Mouse (Mus musculus) brain, embryonic 18.5 days (tissue): ENCODE results near the gene Prpf8.
"Not testable (repeated sequence)": the region's sequence is repeated elsewhere in the genome, so short reads cannot be mapped to it uniquely, and the experiment has no call there.

ENCODE experiments used
- DNase-seq: peaks from one replicate; pipeline ENCODE4 v3.0.0-alpha.2; 2012; ENCODE audit warnings: low read depth, low spot score

Gene Prpf8

DNA sequence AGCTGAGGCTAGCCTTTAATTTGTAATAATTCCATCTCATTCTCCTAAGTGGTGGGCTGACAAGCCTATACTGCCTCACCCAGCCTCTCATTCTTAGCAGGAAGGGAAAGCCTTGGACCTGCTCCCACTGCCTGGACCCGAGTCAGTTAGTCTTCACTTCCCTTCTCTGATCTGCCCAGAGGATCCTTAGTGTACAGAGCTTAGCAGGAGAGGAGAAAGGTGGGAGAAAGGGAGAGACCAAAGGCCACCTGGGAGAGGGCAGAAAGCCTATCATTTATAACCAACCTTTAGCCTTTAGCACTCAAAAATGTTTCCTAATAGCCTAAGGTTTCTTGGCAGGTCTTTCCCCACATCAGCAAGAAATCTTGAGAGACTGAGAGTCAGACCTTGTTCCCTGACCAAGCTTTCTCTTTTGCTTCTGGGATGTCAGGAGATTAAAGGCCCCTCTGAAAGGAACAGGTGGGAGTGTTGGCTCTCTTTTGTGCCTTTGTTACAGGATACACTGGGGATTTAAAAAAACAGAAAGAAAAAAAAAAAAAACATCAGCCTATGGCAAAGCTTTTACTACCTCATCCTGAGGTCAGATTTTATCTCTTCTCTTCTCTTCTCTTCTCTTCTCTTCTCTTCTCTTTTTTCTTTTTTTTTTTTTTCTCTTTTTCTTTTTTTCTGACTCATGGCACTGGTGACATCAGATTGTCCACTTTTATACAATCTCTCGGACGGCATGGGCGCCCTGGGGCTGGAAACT lies 47.8 kb downstream of the Prpf8 start:
- DNase-seq = no peak

- no peak for DNase-seq
These were observed 48.6 kb downstream of the Prpf8 start for GRCm38 (mm10) chr11:75535106-75535795.

DNA sequence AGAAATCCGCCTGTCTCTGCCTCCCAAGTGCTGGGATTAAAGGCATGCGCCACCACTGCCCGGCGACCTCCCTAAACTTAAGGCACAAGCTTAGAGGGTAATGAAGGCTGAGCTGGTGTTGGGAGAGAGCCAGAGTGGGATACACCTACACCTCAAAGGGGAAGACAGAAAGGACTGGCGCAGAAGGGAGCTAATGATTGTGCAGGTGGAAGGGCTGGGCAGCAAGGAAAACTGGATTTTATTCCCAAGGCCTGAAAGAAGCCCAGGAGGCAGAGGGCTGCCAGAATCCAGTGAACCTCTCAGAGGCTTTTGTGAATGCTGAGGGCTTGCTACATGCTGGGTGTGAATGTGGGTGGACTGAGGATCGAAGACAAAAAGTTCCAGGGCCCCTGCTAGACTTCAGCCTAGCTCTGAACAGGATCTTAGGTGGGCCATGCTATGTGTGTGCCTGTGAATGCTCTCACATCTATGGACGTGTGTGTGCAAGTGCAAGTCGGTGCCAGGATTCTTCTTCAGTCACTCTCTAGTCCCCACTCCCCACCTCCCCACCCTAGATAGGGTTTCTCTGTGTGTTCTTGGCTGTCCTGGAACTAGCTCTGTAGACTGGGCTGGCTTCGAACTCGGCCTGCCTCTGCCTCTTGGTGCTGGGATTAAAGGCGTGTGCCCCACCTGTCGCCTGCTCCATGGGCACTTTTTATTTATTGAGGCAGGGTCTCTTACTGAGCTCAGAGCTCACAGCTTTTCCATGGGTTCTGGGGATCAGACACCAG lies 49.8 kb downstream of the Prpf8 start:
- DNase-seq = no peak

GRCm38 (mm10) chr11:75537025-75537414 lies 50.4 kb downstream of the Prpf8 start:
- DNase-seq = no peak

DNA sequence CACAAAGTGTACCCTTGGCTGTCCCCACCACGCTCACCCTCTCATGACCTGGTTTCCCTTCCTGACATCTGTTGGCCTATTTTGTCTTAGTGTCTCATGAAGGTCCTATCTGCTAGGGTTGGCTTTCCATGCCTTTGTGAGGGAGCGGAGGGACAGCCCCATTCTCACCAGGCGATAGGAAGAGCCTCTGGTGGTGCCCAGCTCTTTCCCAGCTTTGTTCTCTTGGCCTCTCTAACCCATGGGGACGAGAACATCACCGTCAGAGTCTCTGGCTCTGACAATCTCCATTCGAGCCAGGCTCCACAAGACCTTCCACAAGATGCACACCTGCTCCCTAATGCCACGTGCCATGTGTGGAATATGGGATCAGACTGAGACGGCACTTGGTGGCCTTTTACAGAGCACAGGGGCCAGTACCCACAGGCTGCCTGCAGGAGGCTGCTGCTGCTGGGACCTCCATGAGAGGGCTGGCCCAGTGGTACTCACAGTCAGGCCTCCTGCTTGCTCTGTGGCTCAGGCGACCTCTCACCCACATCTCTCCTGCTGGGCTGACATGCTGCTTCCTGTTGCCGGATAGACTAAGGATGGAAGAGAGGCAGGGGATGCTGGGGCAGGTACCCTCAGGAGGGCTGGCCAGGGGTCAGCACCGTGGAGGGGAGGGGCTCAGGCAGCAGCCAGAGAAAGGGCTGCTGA lies 51.0 kb downstream of the Prpf8 start:
- DNase-seq = no peak

GRCm38 (mm10) chr11:75538184-75538969 lies 51.8 kb downstream of the Prpf8 start:
- DNase-seq = no peak

DNA sequence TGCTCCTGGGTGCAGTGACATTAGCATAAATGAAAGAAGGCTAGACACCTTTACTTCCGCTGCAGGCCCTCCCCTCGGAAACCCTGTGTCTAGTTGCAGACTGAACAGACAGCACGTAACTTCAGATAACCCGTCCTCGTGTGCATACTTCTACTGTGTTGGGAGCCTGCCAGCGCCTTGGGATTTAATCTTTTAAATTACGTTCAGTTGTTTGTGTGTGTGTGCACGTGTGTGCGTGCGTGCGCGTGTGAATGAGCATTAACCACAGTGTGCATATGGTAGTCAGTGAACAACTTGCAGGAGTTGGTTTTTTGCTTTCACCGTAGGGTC lies 52.3 kb downstream of the Prpf8 start:
- DNase-seq = no peak

- DNase-seq = no peak
These were observed 53.6 kb downstream of the Prpf8 start for GRCm38 (mm10) chr11:75540209-75540608.

DNA sequence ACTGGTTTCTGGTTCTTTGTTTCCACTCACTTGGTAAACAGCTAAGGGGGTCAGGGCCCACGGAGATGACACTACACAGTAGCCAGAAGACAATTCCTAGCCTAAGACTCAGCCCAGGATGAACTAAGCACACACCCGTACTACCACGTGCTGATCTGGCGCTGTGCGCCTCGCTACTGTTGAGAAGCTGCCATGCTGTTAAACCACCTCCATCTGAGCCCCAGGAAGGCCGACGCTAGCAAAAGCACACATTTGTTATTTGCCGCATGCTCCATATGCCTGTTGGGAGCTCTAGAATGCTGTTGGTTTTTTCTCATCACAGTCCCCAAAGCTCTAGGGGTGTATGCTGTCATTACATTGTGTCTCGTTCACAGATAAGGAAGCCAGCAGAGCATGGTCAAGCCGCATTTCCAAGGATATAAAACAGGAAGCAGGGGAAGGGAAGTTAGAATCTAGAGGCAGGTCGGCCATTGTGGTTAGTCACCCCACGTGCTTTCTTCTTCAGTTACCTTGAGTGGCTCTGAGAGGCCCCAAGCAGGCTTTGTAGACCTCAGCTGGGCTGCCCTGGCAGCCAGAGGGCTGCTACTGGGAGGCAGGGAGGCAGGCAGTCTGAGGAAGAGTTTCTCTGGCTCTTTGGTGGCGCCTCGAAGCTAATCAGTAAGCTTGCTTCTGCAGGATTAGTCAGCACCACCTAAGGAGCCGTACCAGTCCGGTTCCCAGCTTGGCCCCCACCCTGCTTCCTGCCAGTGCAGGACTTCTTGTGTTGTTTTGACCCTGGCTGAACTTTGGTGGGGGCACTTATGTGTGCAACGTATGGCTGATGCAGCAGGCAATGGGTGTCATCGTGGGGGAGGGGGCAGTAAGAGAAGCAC lies 54.3 kb downstream of the Prpf8 start:
- DNase-seq = no peak

DNA sequence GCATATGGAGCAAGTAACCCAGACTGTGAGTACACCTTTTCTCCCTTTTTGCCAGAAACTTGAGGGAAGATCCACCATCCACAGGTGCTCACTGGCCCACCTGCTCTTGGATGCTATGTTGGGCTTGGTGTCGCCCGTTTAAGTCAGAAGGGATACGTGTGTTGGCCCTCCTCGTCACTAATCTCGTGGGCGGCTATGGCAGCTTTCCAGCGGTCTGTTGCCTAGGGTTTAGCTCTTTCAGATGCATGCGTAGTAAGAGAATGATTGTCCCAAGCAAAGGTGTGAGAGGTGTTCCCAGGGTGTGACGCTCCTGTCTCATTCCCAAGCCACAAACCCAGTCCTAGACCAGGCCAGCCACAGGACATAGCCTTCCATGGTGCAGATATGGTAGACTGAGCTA lies 58.1 kb downstream of the Prpf8 start:
- no peak for DNase-seq

DNA sequence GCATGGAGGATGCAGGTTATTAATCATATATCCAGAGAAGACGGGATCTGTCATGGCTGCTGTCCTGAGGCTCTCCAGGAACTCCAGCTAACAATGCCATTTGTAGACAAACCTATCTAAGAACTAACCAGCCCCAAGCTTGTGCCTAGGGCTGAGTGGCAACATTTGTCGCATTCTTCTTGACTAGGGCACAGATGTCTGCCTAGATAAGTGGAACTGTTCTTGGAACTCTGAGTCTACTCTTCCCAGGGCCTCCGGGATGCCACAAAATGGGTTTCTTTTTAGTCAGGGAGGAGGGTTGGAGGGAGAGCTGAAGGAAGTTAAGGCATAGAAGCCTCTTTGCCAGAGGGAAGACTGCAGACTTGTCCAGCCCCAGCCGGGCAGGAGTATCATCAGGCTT lies 59.4 kb downstream of the Prpf8 start:
- DNase-seq = no peak

DNA sequence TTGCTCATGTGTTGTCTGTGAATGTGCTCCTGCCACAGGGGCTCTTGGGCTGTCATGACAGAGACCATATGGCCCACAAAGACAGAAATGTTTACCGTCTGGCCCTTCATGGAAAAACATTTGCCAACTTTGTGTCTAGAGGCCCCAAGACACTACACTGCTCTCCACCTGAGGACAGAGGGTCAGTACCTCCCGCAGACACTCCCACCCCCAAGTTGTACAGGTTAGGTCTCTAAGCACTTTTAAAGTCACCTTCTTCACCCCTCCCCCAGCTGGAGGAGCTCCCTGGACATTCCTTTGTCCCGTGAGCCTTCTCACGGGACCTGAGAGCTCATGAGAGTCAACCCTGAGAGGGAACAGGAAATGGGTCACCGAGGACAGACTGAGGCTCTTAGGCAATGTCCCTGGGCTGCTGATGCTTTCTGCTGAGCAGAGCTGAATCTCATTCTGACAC lies 63.1 kb downstream of the Prpf8 start:
- no peak for DNase-seq

DNA sequence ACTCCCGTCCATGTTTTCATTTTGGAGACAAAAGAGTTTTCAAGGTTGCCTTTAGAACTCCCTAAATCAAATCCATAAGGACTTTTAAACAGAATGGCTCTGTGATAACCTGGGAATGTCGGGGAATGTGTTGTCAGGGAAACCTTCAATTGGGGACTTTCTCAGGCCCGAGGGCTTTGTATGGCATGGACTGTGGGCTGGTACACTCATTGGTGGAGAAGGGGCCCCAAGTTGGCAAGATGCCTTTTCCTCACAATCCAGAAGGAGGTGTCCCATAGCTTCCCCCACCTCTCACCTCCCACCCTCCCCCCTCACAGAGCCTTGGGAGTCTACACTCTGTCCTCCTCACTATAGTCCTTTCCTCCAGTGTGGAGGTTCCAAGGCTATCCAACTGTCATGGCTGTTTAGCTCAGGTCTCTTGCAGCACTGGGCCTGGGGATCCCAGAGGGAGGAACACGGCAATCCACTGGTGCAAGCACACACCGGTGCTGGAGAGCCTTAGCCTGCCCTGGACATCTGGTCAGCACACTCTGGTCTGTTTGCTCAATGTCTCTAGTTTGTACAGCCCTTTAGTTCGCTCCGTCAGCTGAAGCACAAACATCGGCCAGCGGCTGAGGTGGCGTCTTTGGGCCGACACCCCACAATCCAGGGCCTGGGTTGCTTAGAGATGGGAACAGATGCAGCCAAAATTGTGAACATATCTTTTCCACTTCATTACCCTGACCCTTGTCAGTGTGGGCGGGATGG lies 63.8 kb downstream of the Prpf8 start:
- DNase-seq = no peak

- DNase-seq = no peak
These were observed 64.7 kb downstream of the Prpf8 start for GRCm38 (mm10) chr11:75551321-75551720.

- no peak for DNase-seq
These were observed 65.4 kb downstream of the Prpf8 start for GRCm38 (mm10) chr11:75551961-75552441.

- no peak for DNase-seq
These were observed 66.4 kb downstream of the Prpf8 start for GRCm38 (mm10) chr11:75552906-75553482.

DNA sequence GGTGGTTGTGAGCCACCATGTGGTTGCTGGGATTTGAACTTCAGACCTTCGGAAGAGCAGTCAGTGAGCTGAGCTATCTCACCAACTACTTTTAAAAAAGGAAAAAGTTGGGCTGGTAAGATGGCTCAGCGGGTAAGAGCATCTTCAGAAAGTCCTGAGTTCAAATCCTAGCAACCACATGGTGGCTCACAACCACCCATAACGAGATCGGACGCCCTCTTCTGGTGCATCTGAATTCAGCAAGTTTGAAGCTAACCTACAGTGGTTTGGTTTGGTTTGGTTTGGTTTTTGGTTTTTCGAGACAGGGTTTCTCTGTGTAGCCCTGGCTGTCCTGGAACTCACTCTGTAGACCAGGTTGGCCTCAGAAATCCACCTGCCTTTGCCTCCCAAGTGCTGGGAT lies 69.4 kb downstream of the Prpf8 start:
- DNase-seq = not testable (repeated sequence)

DNA sequence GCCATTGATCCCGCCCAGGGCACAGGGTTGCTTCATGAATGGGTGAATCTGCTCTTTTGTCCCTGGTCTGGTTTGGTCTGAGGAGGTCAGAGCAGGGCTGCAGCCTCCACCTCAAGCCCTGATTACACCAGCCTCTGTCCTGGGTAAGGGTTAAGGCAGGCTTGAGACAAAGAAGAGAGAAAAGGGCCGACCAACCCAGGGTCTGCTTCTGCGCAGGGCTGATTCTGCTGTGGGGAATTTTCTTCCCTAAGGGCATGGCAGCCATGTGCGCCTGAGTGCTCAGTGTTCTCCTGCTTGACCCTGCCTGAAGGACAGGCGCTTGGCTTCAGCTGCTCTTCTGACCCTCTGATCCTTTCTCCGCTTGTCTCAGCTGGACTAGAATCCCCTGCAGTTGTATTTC lies 70.5 kb downstream of the Prpf8 start:
- no peak for DNase-seq

DNA sequence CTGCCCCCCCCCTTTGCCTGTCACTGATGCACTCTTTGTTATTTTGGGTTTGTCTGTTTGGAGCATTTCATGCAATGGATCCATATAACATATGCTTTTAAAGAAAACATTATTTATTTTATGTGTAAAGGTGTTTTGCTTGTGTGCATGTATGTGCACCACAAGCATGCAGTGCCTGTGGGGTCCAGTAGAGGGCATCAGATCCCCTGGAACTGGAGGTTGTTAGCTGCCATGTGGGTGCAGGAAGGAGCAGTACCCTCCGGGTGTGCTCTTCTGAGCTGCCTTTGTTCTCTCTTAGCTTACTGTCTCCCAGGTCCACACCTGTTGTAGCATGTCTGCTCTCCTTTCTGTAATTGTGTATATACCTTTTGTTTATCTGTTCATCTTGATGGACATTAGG lies 71.5 kb downstream of the Prpf8 start:
- DNase-seq = no peak
